Mouse (Mus musculus) liver, embryonic 14.5 days (tissue): Measurements from ENCODE around the gene Cs.

Experiments used
- CTCF ChIP-seq: IDR thresholded peaks from 2 replicates; pipeline ENCODE4 v1.5.1; 2016; ENCODE audit warnings: antibody characterized with exemption, low read depth, control low read depth
- EP300 ChIP-seq: IDR thresholded peaks from 2 replicates; pipeline ENCODE4 v1.6.1; 2016; ENCODE audit warnings: antibody characterized with exemption, low read depth

GRCm38 (mm10) chr10:128335582-128335981 is 2.0 kb upstream of the Cs start:
- peak; percentile 93 for TF ChIP-seq CTCF
- no peak for TF ChIP-seq EP300
